Mouse (Mus musculus) liver, embryonic 14.5 days (tissue): ENCODE data around the gene Gm21312.
"Not testable (repeated sequence)": the region's sequence is repeated elsewhere in the genome, so short reads cannot be mapped to it uniquely, and the experiment has no call there.

ENCODE experiments used
- CTCF ChIP-seq: IDR thresholded peaks from 2 replicates; pipeline ENCODE4 v1.5.1; 2016; ENCODE audit warnings: antibody characterized with exemption, low read depth, control low read depth
- EP300 ChIP-seq: IDR thresholded peaks from 2 replicates; pipeline ENCODE4 v1.6.1; 2016; ENCODE audit warnings: antibody characterized with exemption, low read depth

- not testable (repeated sequence) for TF ChIP-seq EP300, CTCF
Observed at GRCm38 (mm10) chr10:104168215-104168614, 8.6 kb upstream of the Gm21312 start, which contains the start of gene Gm21304.
